Mouse (Mus musculus): ENCODE results near the gene 4921524J17Rik. TPM values are rescaled to one million over a fixed set of nuclear protein-coding genes. Genes with fewer than 3 reads are reported as not detected.

Gene 4921524J17Rik
- polyA plus RNA-seq, 1 experiment from 2014 or later, result 29.0 TPM

GRCm38 (mm10) chr8:85453256-85453655 lies 20.6 kb upstream of the 4921524J17Rik start:
- Histone ChIP-seq H3K27ac (replicated peaks) (no peak overlapping the region), H3K9me3 (ENCODE audit: control insufficient read depth, low read length) (no peaks in the 10 kb centered on the region), H3K27me3 (ENCODE audit: control insufficient read depth, insufficient read depth, low read length) (no peaks in the 10 kb centered on the region), H3K9ac (ENCODE audit: low read length) (no peak overlapping the region), H3K4me2 (replicated peaks; ENCODE audit: low read depth) (no peak overlapping the region), H3K36me3 (ENCODE audit: control insufficient read depth, insufficient read depth, low read length) (no peaks in the 10 kb centered on the region), H3K4me3 (ENCODE audit: low read depth, low read length) (no peak overlapping the region), H3K4me1 (replicated peaks; ENCODE audit: control insufficient read depth, insufficient read depth) (peaks cover 3% of the 10 kb centered on the region; the same call in 1 of the 2 replicates)
- WGBS, result 92% methylated on average over 2 of the region's 2 CpGs
- DNase-seq (ENCODE audit: low spot score), result no peak
- no peak for ATAC-seq (ENCODE audit: low FRiP score, low TSS enrichment)
- TF ChIP-seq CTCF (IDR thresholded peaks at IDR 0.05; ENCODE audit: low read depth) (no peak), EP300 (optimal IDR thresholded peaks at IDR 0.05) (no peak)

- peaks cover 3% of the 10 kb centered on the region; the same call in 1 of the 2 replicates for H3K4me1 ChIP-seq (replicated peaks; ENCODE audit: control insufficient read depth, insufficient read depth)
- DNase-seq (ENCODE audit: low spot score), result peak; percentile 32
- TF ChIP-seq CTCF (IDR thresholded peaks at IDR 0.05; ENCODE audit: low read depth), result no peak
- no peak for TF ChIP-seq EP300 (optimal IDR thresholded peaks at IDR 0.05)
- H3K27me3 ChIP-seq (ENCODE audit: control insufficient read depth, insufficient read depth, low read length), result no peaks in the 10 kb centered on the region
- 15% methylated on average over 14 of the region's 14 CpGs for WGBS
- H3K36me3 ChIP-seq (ENCODE audit: control insufficient read depth, insufficient read depth, low read length), result no peaks in the 10 kb centered on the region
- no peak overlapping the region for H3K27ac ChIP-seq (replicated peaks)
- no peaks in the 10 kb centered on the region for H3K9me3 ChIP-seq (ENCODE audit: control insufficient read depth, low read length)
- peak overlapping the region; percentile 39 for H3K4me2 ChIP-seq (replicated peaks; ENCODE audit: low read depth)
- no peak overlapping the region for H3K9ac ChIP-seq (ENCODE audit: low read length)
- no peak for ATAC-seq (ENCODE audit: low FRiP score, low TSS enrichment)
- no peak overlapping the region for H3K4me3 ChIP-seq (ENCODE audit: low read depth, low read length)
Observed at GRCm38 (mm10) chr8:85452328-85452727, 19.7 kb upstream of the 4921524J17Rik start.

- TF ChIP-seq CTCF (IDR thresholded peaks at IDR 0.05; ENCODE audit: low read depth) (no peak), EP300 (optimal IDR thresholded peaks at IDR 0.05) (no peak)
- Histone ChIP-seq H3K27me3 (ENCODE audit: control insufficient read depth, insufficient read depth, low read length) (no peaks in the 10 kb centered on the region), H3K9ac (ENCODE audit: low read length) (no peak overlapping the region), H3K4me1 (replicated peaks; ENCODE audit: control insufficient read depth, insufficient read depth) (peaks cover 3% of the 10 kb centered on the region; the same call in 1 of the 2 replicates), H3K4me3 (ENCODE audit: low read depth, low read length) (no peak overlapping the region), H3K36me3 (ENCODE audit: control insufficient read depth, insufficient read depth, low read length) (no peaks in the 10 kb centered on the region), H3K9me3 (ENCODE audit: control insufficient read depth, low read length) (no peaks in the 10 kb centered on the region), H3K4me2 (replicated peaks; ENCODE audit: low read depth) (no peak overlapping the region), H3K27ac (replicated peaks) (no peak overlapping the region)
- ATAC-seq (ENCODE audit: low FRiP score, low TSS enrichment) (no peak), DNase-seq (ENCODE audit: low spot score) (no peak)
- 57% methylated on average over 3 of the region's 3 CpGs for WGBS
Observed at GRCm38 (mm10) chr8:85450335-85450734, 17.7 kb upstream of the 4921524J17Rik start.

- Histone ChIP-seq H3K4me1 (replicated peaks; ENCODE audit: control insufficient read depth, insufficient read depth) (no peaks in the 10 kb centered on the region), H3K27ac (replicated peaks) (no peak overlapping the region), H3K9me3 (ENCODE audit: control insufficient read depth, low read length) (no peaks in the 10 kb centered on the region), H3K27me3 (ENCODE audit: control insufficient read depth, insufficient read depth, low read length) (no peaks in the 10 kb centered on the region), H3K9ac (ENCODE audit: low read length) (no peak overlapping the region), H3K36me3 (ENCODE audit: control insufficient read depth, insufficient read depth, low read length) (no peaks in the 10 kb centered on the region), H3K4me3 (ENCODE audit: low read depth, low read length) (no peak overlapping the region), H3K4me2 (replicated peaks; ENCODE audit: low read depth) (no peak overlapping the region)
- ATAC-seq (ENCODE audit: low FRiP score, low TSS enrichment) (no peak), DNase-seq (ENCODE audit: low spot score) (no peak)
- WGBS, result 80% methylated on average over 15 of the region's 15 CpGs
- TF ChIP-seq EP300 (optimal IDR thresholded peaks at IDR 0.05) (no peak), CTCF (IDR thresholded peaks at IDR 0.05; ENCODE audit: low read depth) (no peak)
Observed at GRCm38 (mm10) chr8:85445936-85446685, 13.5 kb upstream of the 4921524J17Rik start.

- H3K9me3 ChIP-seq (ENCODE audit: control insufficient read depth, low read length), result no peaks in the 10 kb centered on the region
- H3K4me2 ChIP-seq (replicated peaks; ENCODE audit: low read depth), result no peak overlapping the region
- no peaks in the 10 kb centered on the region for H3K36me3 ChIP-seq (ENCODE audit: control insufficient read depth, insufficient read depth, low read length)
- no peak overlapping the region for H3K9ac ChIP-seq (ENCODE audit: low read length)
- no peak for TF ChIP-seq CTCF (IDR thresholded peaks at IDR 0.05; ENCODE audit: low read depth)
- no peak for TF ChIP-seq EP300 (optimal IDR thresholded peaks at IDR 0.05)
- H3K4me3 ChIP-seq (ENCODE audit: low read depth, low read length), result no peak overlapping the region
- H3K27ac ChIP-seq (replicated peaks), result no peak overlapping the region
- ATAC-seq (ENCODE audit: low FRiP score, low TSS enrichment), result no peak
- H3K4me1 ChIP-seq (replicated peaks; ENCODE audit: control insufficient read depth, insufficient read depth), result no peaks in the 10 kb centered on the region
- no peak for DNase-seq (ENCODE audit: low spot score)
- no peaks in the 10 kb centered on the region for H3K27me3 ChIP-seq (ENCODE audit: control insufficient read depth, insufficient read depth, low read length)
Observed at GRCm38 (mm10) chr8:85444092-85444491, 11.5 kb upstream of the 4921524J17Rik start.

- Histone ChIP-seq H3K9me3 (ENCODE audit: control insufficient read depth, low read length) (no peaks in the 10 kb centered on the region), H3K36me3 (ENCODE audit: control insufficient read depth, insufficient read depth, low read length) (no peaks in the 10 kb centered on the region), H3K4me2 (replicated peaks; ENCODE audit: low read depth) (no peak overlapping the region), H3K4me1 (replicated peaks; ENCODE audit: control insufficient read depth, insufficient read depth) (no peaks in the 10 kb centered on the region), H3K27ac (replicated peaks) (no peak overlapping the region), H3K27me3 (ENCODE audit: control insufficient read depth, insufficient read depth, low read length) (no peaks in the 10 kb centered on the region), H3K4me3 (ENCODE audit: low read depth, low read length) (no peak overlapping the region), H3K9ac (ENCODE audit: low read length) (no peak overlapping the region)
- no peak for TF ChIP-seq CTCF (IDR thresholded peaks at IDR 0.05; ENCODE audit: low read depth)
- no peak for TF ChIP-seq EP300 (optimal IDR thresholded peaks at IDR 0.05)
- 66% methylated on average over 5 of the region's 5 CpGs for WGBS
- DNase-seq (ENCODE audit: low spot score) (no peak), ATAC-seq (ENCODE audit: low FRiP score, low TSS enrichment) (no peak)
Observed at GRCm38 (mm10) chr8:85441564-85441963, 8.9 kb upstream of the 4921524J17Rik start.
